Mouse (Mus musculus) forebrain, postnatal 0 days (tissue): ENCODE results near the gene Ptcd1. TPM values are rescaled to one million over a fixed set of nuclear protein-coding genes. Genes with fewer than 3 reads are reported as not detected.
"Not testable (repeated sequence)": the region's sequence is repeated elsewhere in the genome, so short reads cannot be mapped to it uniquely, and the experiment has no call there.

ENCODE experiments used
- ATAC-seq: fragments of 200-750 bp; cut with Nextera tagmentation; 2 replicates; pipeline ENCODE4 v1.8.0; 2017; ENCODE audit warnings: mild to moderate bottlenecking, moderate library complexity
- DNase-seq: peaks from one replicate; pipeline ENCODE4 v3.0.0-alpha.2; 2015
- H3K27ac ChIP-seq: fragments of 300-500 bp; sonication (generic); 2 replicates; pipeline ENCODE4 v1.5.1; 2014; ENCODE audit warnings: low read depth, mild to moderate bottlenecking, antibody characterized with exemption, low read length, moderate library complexity, mixed read lengths
- H3K27me3 ChIP-seq: fragments of 300-500 bp; sonication (generic); 2 replicates; pipeline ENCODE4 v1.6.1; 2014; ENCODE audit warnings: mild to moderate bottlenecking, low read length, mixed read lengths; ENCODE audit not compliant: insufficient read depth
- H3K36me3 ChIP-seq: fragments of 300-500 bp; sonication (generic); 2 replicates; pipeline ENCODE4 v1.6.1; 2014; ENCODE audit warnings: mild to moderate bottlenecking, moderate library complexity; ENCODE audit not compliant: insufficient read depth
- H3K4me1 ChIP-seq: fragments of 300-500 bp; sonication (generic); 2 replicates; pipeline ENCODE4 v1.6.1; 2014; ENCODE audit warnings: antibody characterized with exemption; ENCODE audit not compliant: insufficient read depth
- H3K4me2 ChIP-seq: fragments of 300-500 bp; sonication (generic); 2 replicates; pipeline ENCODE4 v1.6.1; 2014; ENCODE audit warnings: low read depth, mild to moderate bottlenecking, moderate library complexity
- H3K4me3 ChIP-seq: fragments of 300-500 bp; sonication (generic); 2 replicates; pipeline ENCODE4 v1.5.1; 2014; ENCODE audit warnings: low read depth, low read length, mixed read lengths
- H3K9ac ChIP-seq: fragments of 300-500 bp; sonication (generic); 2 replicates; pipeline ENCODE4 v1.6.1; 2014; ENCODE audit warnings: mild to moderate bottlenecking
- H3K9me3 ChIP-seq: fragments of 300-500 bp; sonication (generic); 2 replicates; pipeline ENCODE4 v1.6.1; 2016; ENCODE audit warnings: low read length
- CTCF ChIP-seq: sonication (generic); IDR thresholded peaks from 2 replicates; pipeline ENCODE4 v1.5.1; 2016; ENCODE audit warnings: antibody characterized with exemption, control low read depth, low read depth
- WGBS: fragments of 180-500 bp; shearing (Covaris S2); extraction: QIAGEN DNeasy Blood & Tissue Kit; methylation state at CpG from one replicate; pipeline ENCODE4 v1.1.7; 2014; 5-methylcytosine and 5-hydroxymethylcytosine counted together
- polyA plus RNA-seq: library from polyadenylated mRNA; unstranded; fragments of >200 nt; fragmentation: Nextera tagmentation; extraction: Ambion mirVana; gene quantifications from 2 replicates; pipeline ENCODE4 v1.2.1, GENCODE M21; 2015
- total RNA-seq: library from RNA; depleted of rRNA; stranded (reverse); fragments of >200 nt; gene quantifications from 2 replicates; pipeline ENCODE4 v1.2.3, GENCODE M21; 2014; rRNA removed

Gene Ptcd1
- total RNA-seq = 30.1 and 32.6 TPM in 2 replicates
- polyA plus RNA-seq = 20.4 and 21.7 TPM in 2 replicates

DNA sequence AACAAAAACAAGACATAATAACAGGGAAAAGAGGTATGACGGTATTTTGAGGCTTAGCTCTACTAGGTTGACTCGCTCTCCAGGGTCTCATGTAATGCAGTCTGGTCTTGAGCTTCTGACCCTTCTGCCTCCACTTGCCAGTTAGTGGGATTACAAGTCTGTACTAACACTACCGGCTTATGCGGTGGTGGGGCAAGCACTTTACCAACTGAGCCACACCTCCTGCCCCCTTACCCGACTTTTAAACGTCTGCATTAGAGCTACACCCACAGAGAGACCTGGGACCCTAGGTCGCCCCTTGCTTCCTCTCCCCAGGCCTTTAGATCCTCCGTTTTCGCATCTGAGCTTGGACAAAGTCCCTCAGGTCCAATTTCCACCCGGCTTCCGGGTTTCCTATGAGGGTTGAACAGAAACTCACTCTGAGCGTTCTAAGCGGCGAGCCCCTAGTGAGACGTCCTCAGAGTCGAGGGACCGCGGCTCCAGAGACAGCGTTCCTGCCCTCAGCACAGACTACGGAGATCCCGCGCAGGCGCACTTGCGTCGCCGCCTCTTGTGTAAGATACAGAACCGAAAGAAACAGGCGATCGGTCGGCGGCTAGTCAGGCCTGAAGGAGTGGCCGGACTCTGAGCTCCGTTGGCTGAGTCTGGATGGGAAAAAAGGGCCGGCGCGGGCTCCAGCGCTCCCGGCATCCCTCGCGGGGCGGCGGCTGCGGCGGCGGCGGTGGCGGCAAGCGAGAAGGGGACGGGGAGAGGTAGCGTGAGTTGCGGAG lies at the start of gene Ptcd1, which contains the start of gene Cpsf4:
Ptcd1 (minus strand) TSS at position 573 of the 770 bp plus-strand sequence.
Cpsf4 (plus strand) TSS at position 678 of the 770 bp plus-strand sequence.
- H3K9me3 ChIP-seq = no peaks in the 10 kb centered on the region
- H3K4me2 ChIP-seq = peak within 1 kb of the TSS; percentile 75
- no peaks in the 10 kb centered on the region for H3K27me3 ChIP-seq
- no peak for TF ChIP-seq CTCF
- DNase-seq (peak; percentile 99), ATAC-seq (peak; percentile 97)
- H3K36me3 ChIP-seq = peaks cover 36% of the 10 kb centered on the region
- WGBS = 1% methylated on average over 51 of the region's 51 CpGs
- peak within 1 kb of the TSS; percentile 83 for H3K27ac ChIP-seq
- peaks cover 18% of the 10 kb centered on the region for H3K4me1 ChIP-seq
- H3K9ac ChIP-seq = peak within 1 kb of the TSS; percentile 87
- H3K4me3 ChIP-seq = peak within 1 kb of the TSS; percentile 92

DNA sequence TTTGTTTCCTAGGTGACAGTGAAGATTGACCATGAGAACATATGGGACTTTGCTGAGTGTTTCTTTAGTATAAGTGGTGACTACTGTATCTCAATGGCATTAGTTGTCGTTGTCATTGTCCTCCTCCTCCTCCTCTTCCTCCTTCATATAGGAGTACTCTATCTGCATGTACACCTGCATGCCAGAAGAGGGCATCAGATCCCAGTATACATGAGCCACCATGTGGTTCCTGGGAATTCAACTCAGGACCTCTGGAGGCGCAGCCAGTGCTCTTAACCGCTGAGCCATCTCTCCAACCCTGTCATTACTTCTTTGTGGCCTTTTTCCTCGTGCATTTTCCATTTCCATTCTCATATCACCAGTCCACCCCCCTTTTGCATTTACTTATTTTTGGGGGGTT lies 47.8 kb upstream of the Ptcd1 start:
- Histone ChIP-seq H3K27ac (no peak overlapping the region), H3K4me3 (no peak overlapping the region), H3K9me3 (no peaks in the 10 kb centered on the region), H3K36me3 (peaks cover 53% of the 10 kb centered on the region), H3K4me1 (no peaks in the 10 kb centered on the region), H3K4me2 (no peak overlapping the region), H3K27me3 (no peaks in the 10 kb centered on the region), H3K9ac (no peak overlapping the region)
- 69% methylated on average over 4 of the region's 4 CpGs for WGBS
- no peak for ATAC-seq
- DNase-seq = no peak
- TF ChIP-seq CTCF = peak; percentile 33

DNA sequence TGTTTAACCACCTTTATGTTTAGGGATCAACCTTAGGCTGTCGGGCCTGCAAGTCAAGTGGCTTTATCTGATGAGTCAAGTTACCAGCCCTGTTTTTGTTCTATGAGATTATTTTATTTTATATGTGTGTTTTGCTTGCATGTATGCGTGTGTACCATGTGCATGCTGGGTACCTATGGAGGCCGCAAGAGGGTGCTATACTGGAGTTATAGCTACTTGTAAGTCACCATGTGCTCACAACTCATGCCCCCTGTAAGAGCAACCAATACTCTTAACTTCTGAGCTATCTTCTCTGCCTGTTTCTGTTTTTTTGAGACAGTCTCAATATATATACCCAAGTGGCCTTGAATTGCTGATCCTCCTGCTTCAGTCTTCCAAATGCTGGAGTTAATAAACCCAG lies 46.6 kb upstream of the Ptcd1 start:
- no peaks in the 10 kb centered on the region for H3K9me3 ChIP-seq
- H3K36me3 ChIP-seq = peaks cover 43% of the 10 kb centered on the region
- no peaks in the 10 kb centered on the region for H3K27me3 ChIP-seq
- no peak overlapping the region for H3K27ac ChIP-seq
- 96% methylated on average over 3 of the region's 3 CpGs for WGBS
- H3K9ac ChIP-seq = no peak overlapping the region
- H3K4me3 ChIP-seq = no peak overlapping the region
- H3K4me1 ChIP-seq = no peaks in the 10 kb centered on the region
- ATAC-seq = no peak
- no peak for DNase-seq
- TF ChIP-seq CTCF = no peak
- no peak overlapping the region for H3K4me2 ChIP-seq

DNA sequence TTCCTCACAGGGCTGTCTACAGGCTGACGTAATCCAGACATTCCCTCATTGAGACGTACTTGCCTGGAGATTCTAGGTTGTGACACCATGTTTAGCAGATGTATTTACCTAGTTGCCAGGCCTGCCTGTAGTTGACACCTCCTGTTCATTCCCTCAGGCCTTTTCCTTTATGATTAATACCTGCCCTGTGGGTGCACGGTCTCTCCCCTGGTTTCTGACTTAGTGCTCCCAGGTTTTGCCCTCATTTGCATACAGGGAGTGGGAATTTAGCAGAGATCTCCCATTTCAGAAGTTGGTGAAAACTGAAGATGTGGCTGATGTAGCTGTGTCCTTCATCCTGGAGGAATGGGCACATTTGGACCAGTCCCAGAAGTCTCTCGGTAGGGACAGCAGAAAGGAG lies 45.3 kb upstream of the Ptcd1 start:
- Histone ChIP-seq H3K4me1 (no peaks in the 10 kb centered on the region), H3K9me3 (no peaks in the 10 kb centered on the region), H3K4me2 (no peak overlapping the region), H3K9ac (no peak overlapping the region), H3K27ac (no peak overlapping the region), H3K27me3 (no peaks in the 10 kb centered on the region), H3K4me3 (no peak overlapping the region), H3K36me3 (peaks cover 35% of the 10 kb centered on the region)
- ATAC-seq (no peak), DNase-seq (no peak)
- TF ChIP-seq CTCF = no peak
- 94% methylated on average over 4 of the region's 4 CpGs for WGBS

DNA sequence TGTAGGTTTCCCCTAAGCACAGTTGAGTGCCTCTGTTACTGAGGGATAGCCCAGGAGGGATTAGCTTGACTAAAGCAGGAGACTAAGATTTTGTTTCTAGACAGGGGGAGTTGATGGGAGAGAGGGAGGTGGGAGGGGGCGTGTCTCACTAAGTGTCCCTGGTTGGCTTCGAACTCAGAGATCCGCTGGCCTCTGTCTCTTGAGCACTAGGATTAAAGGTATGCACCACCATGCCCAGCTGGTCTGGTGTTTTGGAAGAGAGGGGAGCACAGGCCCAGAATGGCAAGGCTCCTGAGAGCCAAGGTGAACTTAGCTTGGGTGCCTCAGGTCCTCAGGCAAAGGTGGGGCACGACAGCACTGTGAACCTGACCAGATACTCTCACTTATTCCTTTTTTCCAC lies 44.4 kb upstream of the Ptcd1 start:
- ATAC-seq (no peak), DNase-seq (no peak)
- H3K4me2 ChIP-seq = no peak overlapping the region
- no peak for TF ChIP-seq CTCF
- peaks cover 35% of the 10 kb centered on the region for H3K36me3 ChIP-seq
- WGBS = 98% methylated on average over 4 of the region's 4 CpGs
- no peaks in the 10 kb centered on the region for H3K9me3 ChIP-seq
- no peak overlapping the region for H3K27ac ChIP-seq
- no peak overlapping the region for H3K9ac ChIP-seq
- H3K27me3 ChIP-seq = no peaks in the 10 kb centered on the region
- H3K4me3 ChIP-seq = no peak overlapping the region
- no peaks in the 10 kb centered on the region for H3K4me1 ChIP-seq

DNA sequence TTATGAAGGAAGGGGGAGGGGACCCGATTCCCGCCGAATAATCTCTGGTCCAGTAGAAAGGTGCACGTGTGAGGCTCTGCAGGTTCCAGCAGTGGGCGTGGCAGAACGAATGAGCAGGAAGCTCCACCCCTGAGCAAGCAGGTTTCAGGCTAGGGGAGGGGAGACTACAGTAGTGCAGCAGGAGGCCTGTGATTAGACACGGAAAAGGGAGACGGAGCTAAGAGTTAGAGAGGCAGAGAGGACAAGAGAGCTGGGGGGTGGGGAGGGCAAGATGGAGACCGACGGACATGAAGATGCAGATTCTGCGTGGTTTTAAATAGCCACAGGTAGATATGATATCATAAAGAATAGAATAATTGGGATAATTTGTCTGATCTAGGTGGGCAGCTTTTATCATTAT lies 41.5 kb upstream of the Ptcd1 start:
- Histone ChIP-seq H3K4me1 (peaks cover 13% of the 10 kb centered on the region), H3K36me3 (peaks cover 29% of the 10 kb centered on the region)
- not testable (repeated sequence) for DNase-seq, H3K27me3 ChIP-seq, H3K9ac ChIP-seq, H3K4me2 ChIP-seq, H3K27ac ChIP-seq, H3K9me3 ChIP-seq, H3K4me3 ChIP-seq, ATAC-seq
- 57% methylated on average over 11 of the region's 11 CpGs for WGBS

DNA sequence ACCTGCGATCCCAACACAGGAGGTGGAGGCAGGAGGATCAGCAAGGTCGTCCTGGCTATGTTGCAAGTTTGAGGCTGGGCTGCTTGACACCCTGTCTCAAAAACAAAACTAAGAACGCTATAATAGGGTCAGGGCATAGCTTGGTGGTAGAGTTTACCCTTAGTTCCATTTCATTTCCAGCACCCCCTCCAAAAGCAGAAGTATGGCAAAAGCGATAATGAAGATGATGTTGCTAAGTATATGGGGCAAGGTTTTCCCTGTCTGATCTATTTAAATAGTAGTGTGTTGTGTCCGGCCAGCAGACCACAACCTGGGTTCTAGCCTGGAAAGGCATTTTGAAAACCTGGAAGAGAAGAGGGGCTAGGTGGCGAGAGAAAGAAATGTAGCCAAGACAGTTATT lies 41.0 kb upstream of the Ptcd1 start:
- Histone ChIP-seq H3K9me3 (no peaks in the 10 kb centered on the region), H3K4me1 (peaks cover 13% of the 10 kb centered on the region), H3K4me3 (no peak overlapping the region), H3K27me3 (no peaks in the 10 kb centered on the region), H3K36me3 (peaks cover 26% of the 10 kb centered on the region), H3K27ac (no peak overlapping the region), H3K4me2 (no peak overlapping the region), H3K9ac (no peak overlapping the region)
- DNase-seq = no peak
- ATAC-seq = no peak
- TF ChIP-seq CTCF = no peak
- WGBS = 88% methylated on average over 5 of the region's 6 CpGs
